Mouse (Mus musculus) midbrain, embryonic 16.5 days (tissue): Measurements from ENCODE around the gene Lrwd1. TPM values are rescaled to one million over a fixed set of nuclear protein-coding genes. Genes with fewer than 3 reads are reported as not detected.
A peak's percentile ranks its signal among the peaks of the same experiment; 100 is the strongest.

ENCODE experiments used
- ATAC-seq: fragments of 200-750 bp; cut with Nextera tagmentation; 2 replicates; pipeline ENCODE4 v1.8.0; 2017; ENCODE audit warnings: moderate TSS enrichment
- H3K27ac ChIP-seq: fragments of 300-500 bp; sonication (generic); 2 replicates; pipeline ENCODE4 v1.5.1; 2014; ENCODE audit warnings: mild to moderate bottlenecking, low read length, mixed read lengths
- H3K27me3 ChIP-seq: fragments of 300-500 bp; sonication (generic); 2 replicates; pipeline ENCODE4 v1.6.1; 2014; ENCODE audit warnings: low read depth, low read length, mixed read lengths; ENCODE audit not compliant: control insufficient read depth, insufficient read depth
- H3K36me3 ChIP-seq: fragments of 300-500 bp; sonication (generic); 2 replicates; pipeline ENCODE4 v1.6.1; 2014; ENCODE audit warnings: mild to moderate bottlenecking, low read length, moderate library complexity, mixed read lengths; ENCODE audit not compliant: control insufficient read depth, insufficient read depth
- H3K4me1 ChIP-seq: fragments of 300-500 bp; sonication (generic); 2 replicates; pipeline ENCODE4 v1.6.1; 2014; ENCODE audit warnings: mild to moderate bottlenecking, low read length, mixed read lengths; ENCODE audit not compliant: control insufficient read depth, insufficient read depth
- H3K4me2 ChIP-seq: fragments of 300-500 bp; sonication (generic); 2 replicates; pipeline ENCODE4 v1.6.1; 2014; ENCODE audit warnings: mild to moderate bottlenecking, low read length, mixed read lengths
- H3K4me3 ChIP-seq: fragments of 300-500 bp; sonication (generic); 2 replicates; pipeline ENCODE4 v1.5.1; 2014; ENCODE audit warnings: low read depth, mild to moderate bottlenecking, low read length, moderate library complexity, mixed read lengths
- H3K9ac ChIP-seq: fragments of 300-500 bp; sonication (generic); 2 replicates; pipeline ENCODE4 v1.6.1; 2014; ENCODE audit warnings: low read depth, low read length, mixed read lengths
- H3K9me3 ChIP-seq: fragments of 300-500 bp; sonication (generic); replicated peaks from 2 replicates; pipeline ENCODE4 v1.6.1; 2014; ENCODE audit warnings: mild to moderate bottlenecking, low read length, mixed read lengths; ENCODE audit not compliant: control insufficient read depth, poor library complexity, severe bottlenecking
- WGBS: fragments of 180-500 bp; shearing (Covaris S2); extraction: QIAGEN DNeasy Blood & Tissue Kit; methylation state at CpG from one replicate; pipeline ENCODE4 v1.1.7; 2014; 5-methylcytosine and 5-hydroxymethylcytosine counted together
- polyA plus RNA-seq: library from polyadenylated mRNA; unstranded; fragments of >200 nt; fragmentation: Nextera tagmentation; extraction: Ambion mirVana; gene quantifications from 2 replicates; pipeline ENCODE4 v1.2.1, GENCODE M21; 2015

The Lrwd1 gene
- polyA plus RNA-seq, 1 experiment from 2014 or later = 27.1 TPM

DNA sequence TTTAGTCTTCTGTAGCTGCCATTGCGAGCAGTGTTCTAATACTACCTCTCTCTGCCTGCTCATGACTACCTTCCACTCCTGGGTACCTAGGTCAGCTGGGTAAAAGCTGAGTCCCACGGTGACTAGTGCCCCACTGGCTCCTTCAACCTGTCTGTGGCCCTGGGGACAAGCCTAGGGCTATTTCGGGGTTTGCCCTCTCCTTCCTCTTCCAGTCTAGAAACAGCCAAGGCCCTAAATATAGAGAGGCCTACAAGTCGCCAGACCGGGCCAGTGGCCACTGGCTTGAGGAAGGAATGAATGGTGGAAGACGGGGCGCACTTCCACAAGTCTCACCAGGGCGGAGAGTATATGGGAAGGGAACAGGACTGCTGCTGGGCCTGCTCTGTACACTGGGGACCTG is 49.6 kb downstream of the Lrwd1 start:
- H3K4me2 ChIP-seq = no peak overlapping the region
- H3K9me3 ChIP-seq = no peaks in the 10 kb centered on the region
- ATAC-seq = no peak
- no peak overlapping the region for H3K4me3 ChIP-seq
- WGBS = 95% methylated on average over 8 of the region's 8 CpGs
- H3K36me3 ChIP-seq = no peaks in the 10 kb centered on the region
- H3K4me1 ChIP-seq = peaks cover 20% of the 10 kb centered on the region
- no peaks in the 10 kb centered on the region for H3K27me3 ChIP-seq
- H3K9ac ChIP-seq = no peak overlapping the region
- H3K27ac ChIP-seq = no peak overlapping the region

DNA sequence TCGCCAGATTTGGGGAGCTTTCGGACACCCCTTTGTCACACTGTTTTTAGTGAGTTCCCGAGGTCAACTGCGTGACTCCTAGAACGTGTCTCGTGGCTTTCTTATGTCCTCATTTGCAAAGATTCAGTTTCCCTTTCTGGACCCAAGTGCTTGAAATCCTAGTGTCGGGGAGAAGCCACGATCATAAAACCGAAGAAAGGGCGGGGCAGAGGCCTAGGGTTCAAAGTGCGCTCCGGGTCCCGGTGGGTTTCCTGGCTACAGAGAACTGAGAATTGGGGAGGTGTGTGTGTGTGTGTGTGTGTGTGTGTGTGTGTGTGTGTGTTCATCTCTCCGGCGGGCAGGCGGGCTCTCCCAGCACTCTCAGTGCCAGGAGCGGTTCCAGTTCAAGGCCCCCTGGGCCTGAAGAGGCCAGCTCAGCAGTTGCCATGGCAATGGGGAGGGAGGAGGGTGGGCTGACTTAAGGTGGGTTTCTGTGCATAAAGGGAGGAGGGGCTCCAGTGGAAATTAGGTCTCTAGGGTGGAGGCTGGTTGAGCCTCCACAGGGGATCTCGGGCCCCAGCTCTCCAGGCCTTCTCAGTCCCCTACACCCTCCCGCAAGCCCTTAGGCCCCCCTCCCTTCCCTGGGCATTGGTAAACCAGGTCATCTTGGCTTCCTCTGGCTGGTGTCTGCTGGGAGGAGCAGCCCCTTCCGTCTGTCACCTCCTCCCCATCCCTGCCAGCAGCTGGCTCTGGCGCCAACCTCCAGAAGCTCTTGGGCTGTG is 50.8 kb downstream of the Lrwd1 start:
- peak overlapping the region; percentile 66 for H3K9ac ChIP-seq
- H3K9me3 ChIP-seq = no peaks in the 10 kb centered on the region
- H3K27me3 ChIP-seq = no peaks in the 10 kb centered on the region
- 6% methylated on average over 17 of the region's 21 CpGs for WGBS
- peak overlapping the region; percentile 56 for H3K4me3 ChIP-seq
- H3K27ac ChIP-seq = peak overlapping the region; percentile 69
- H3K4me1 ChIP-seq = peaks cover 20% of the 10 kb centered on the region
- peak; percentile 41 for ATAC-seq
- H3K36me3 ChIP-seq = no peaks in the 10 kb centered on the region
- peak overlapping the region; percentile 69 for H3K4me2 ChIP-seq

DNA sequence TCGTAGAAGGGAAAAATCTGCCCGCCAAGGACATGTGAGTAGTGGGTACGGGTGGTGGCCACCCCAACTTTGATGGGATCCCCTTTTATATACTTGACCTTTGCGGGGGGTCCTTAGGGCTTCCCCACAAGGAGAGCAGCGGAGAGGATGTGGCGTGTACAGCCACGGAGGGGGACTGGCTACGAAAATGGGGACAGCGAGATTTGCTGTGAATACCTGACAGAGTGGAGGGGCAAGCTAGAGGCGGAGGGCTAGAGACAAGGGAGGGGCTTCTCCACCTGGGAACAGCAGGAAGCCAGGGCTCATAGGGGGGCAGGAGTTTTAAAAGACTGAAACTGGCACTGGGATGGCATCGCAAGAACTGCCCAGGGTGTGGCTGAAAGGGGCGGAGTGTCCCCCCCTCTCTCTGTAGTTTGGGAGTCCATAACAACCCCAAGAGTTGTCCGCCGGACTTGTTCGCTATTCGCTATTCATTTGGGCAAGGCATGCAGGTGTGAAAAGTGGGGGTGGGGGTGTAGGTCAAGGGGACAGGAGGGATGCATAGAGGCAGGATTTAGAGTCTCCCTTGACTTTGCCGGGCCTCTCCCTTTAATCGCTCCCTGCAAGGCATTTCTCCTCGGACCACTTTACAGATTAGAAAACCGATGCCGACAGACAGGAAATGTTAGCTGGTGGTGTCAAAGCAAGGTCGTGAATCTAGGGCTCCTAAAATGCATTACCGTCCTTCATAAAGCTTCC is 51.6 kb downstream of the Lrwd1 start:
- Histone ChIP-seq H3K9ac (peak overlapping the region; percentile 66), H3K27ac (peak overlapping the region; percentile 44), H3K4me2 (peak overlapping the region; percentile 69), H3K36me3 (no peaks in the 10 kb centered on the region), H3K4me3 (peak overlapping the region; percentile 56), H3K4me1 (peaks cover 20% of the 10 kb centered on the region), H3K27me3 (no peaks in the 10 kb centered on the region), H3K9me3 (no peaks in the 10 kb centered on the region)
- WGBS = 1% methylated on average over 23 of the region's 23 CpGs
- ATAC-seq = peak; percentile 66

DNA sequence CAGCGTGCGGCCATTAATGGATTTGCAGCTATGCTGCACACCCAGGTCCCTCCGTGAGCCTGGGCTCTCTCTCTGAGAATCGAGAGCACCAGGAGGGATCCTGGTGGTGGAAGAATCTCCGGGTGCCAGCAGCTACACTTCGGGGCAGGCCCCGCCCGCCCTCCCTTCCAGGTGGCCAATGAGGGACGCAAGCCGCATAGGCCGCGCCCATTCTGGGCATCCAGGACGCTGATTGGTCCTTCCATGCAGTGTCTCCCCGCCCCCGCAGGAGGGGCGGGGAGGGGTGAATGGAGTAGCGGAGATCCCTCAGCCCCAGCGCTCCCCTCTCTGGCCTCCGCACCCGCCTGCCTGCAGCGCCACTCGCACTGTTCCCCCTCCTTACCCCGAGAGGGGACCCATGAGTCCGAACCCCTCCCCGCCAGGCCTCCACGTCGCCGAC is 52.2 kb downstream of the Lrwd1 start, which contains the start of gene Rasa4:
Gene Rasa4, plus strand, starts transcription at position 248 of the 439 bp plus-strand sequence.
- no peaks in the 10 kb centered on the region for H3K27me3 ChIP-seq
- WGBS = 0% methylated on average over 24 of the region's 28 CpGs
- H3K4me1 ChIP-seq = peaks cover 20% of the 10 kb centered on the region
- peak; percentile 95 for ATAC-seq
- no peaks in the 10 kb centered on the region for H3K9me3 ChIP-seq
- peak within 1 kb of the TSS; percentile 69 for H3K4me2 ChIP-seq
- no peaks in the 10 kb centered on the region for H3K36me3 ChIP-seq
- H3K4me3 ChIP-seq = peak within 1 kb of the TSS; percentile 56
- peak within 1 kb of the TSS; percentile 44 for H3K27ac ChIP-seq
- H3K9ac ChIP-seq = peak within 1 kb of the TSS; percentile 66

DNA sequence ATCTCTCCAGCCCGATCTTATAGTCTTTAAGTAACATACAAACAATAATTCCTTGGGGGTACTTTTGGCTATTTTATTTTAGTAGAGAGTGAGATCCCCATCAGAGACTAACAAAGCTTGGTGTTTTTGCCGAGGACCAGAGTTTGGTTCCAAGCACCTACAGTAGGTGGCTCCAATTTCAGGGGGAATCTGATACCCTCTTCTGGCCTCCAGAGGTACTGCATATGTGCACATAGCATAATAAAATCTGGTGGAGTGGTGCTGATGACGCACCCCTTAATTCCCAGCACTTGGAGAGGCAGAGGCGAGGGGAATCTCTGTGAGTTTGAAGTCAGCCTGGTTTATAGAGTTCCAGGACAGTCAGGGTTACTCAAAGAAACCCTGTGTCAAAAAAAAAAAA is 53.5 kb downstream of the Lrwd1 start:
- Histone ChIP-seq H3K4me3 (no peak overlapping the region), H3K9ac (no peak overlapping the region), H3K4me1 (peaks cover 20% of the 10 kb centered on the region), H3K27me3 (no peaks in the 10 kb centered on the region), H3K4me2 (no peak overlapping the region), H3K36me3 (no peaks in the 10 kb centered on the region), H3K27ac (no peak overlapping the region), H3K9me3 (no peaks in the 10 kb centered on the region)
- 76% methylated on average over 4 of the region's 4 CpGs for WGBS
- ATAC-seq = no peak

DNA sequence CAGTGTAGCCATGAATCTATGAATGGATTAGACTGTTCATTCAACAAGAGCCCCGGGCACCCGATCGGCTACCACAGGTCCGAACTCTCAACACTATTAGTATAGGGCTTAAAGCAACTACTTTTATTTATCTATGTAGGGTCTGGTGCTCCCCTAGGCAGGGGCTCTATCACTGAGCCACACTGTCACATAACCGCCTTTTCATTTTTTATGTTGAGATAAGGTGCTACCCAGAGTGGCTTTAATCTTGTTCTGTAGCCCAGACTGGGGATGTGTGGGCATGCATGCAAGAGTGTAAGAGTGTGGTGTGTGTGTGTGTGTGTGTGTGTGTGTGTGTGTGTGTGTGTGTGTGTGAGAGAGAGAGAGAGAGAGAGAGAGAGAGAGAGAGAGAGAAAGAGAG is 57.7 kb downstream of the Lrwd1 start:
- no peak overlapping the region for H3K27ac ChIP-seq
- H3K9ac ChIP-seq = no peak overlapping the region
- H3K9me3 ChIP-seq = no peaks in the 10 kb centered on the region
- ATAC-seq = no peak
- H3K27me3 ChIP-seq = no peaks in the 10 kb centered on the region
- no peaks in the 10 kb centered on the region for H3K36me3 ChIP-seq
- no peak overlapping the region for H3K4me2 ChIP-seq
- H3K4me1 ChIP-seq = no peaks in the 10 kb centered on the region; the same call in 1 of the 2 replicates
- 93% methylated on average over 5 of the region's 5 CpGs for WGBS
- no peak overlapping the region for H3K4me3 ChIP-seq

DNA sequence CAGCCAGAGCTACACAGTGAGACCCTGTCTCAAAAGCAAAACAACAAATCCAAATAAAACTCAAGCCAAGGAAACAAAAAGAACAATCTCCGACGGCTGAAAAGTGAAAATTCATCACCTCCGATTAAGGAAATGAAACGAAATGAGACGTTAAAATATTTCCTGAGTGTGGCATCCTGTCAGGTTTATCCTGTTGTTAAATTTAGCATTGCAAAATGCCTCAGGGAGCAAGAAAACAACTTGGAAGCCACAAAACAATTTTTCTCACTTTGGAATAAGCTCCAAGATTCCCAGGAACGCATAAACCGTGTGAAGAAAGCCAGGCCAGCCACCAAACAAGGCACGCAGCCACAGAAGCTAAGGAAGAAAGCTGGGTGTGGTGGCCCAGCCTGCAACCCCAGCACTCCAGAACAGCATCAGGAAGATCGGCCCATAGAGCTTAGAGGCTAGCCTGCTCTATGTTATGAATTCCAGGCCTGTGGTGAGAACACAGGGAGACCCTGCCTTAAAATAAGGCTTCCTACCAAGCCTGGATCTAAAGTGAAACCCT is 58.8 kb downstream of the Lrwd1 start:
- H3K36me3 ChIP-seq = no peaks in the 10 kb centered on the region
- H3K4me3 ChIP-seq = no peak overlapping the region
- H3K9me3 ChIP-seq = no peaks in the 10 kb centered on the region
- ATAC-seq = no peak
- no peaks in the 10 kb centered on the region for H3K4me1 ChIP-seq
- no peak overlapping the region for H3K27ac ChIP-seq
- 89% methylated on average over 9 of the region's 9 CpGs for WGBS
- H3K9ac ChIP-seq = no peak overlapping the region
- no peaks in the 10 kb centered on the region for H3K27me3 ChIP-seq
- H3K4me2 ChIP-seq = no peak overlapping the region

DNA sequence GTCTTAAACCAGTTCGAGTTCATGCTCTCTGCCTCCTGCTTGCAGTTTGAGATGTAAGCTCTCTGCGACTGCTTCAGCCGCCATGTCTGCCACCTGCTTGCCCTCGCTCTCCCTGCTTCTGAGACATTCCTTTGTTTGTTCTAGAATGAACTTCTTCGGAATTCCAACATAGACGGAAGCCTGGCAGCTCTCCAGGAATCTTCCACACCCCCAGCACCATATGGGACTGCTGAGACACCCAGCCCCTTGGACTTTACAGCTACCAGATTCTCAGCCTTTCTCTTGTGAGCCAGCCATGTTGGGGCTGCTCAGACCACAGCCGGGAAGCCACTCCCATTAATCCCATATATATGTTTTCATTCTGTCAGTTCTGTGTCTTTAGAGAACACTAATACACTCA is 59.6 kb downstream of the Lrwd1 start:
- Histone ChIP-seq H3K9me3 (no peaks in the 10 kb centered on the region), H3K36me3 (no peaks in the 10 kb centered on the region), H3K4me1 (no peaks in the 10 kb centered on the region), H3K4me3 (no peak overlapping the region), H3K27me3 (no peaks in the 10 kb centered on the region), H3K4me2 (no peak overlapping the region), H3K27ac (no peak overlapping the region), H3K9ac (no peak overlapping the region)
- ATAC-seq = no peak
- WGBS = 56% methylated on average over 7 of the region's 7 CpGs

DNA sequence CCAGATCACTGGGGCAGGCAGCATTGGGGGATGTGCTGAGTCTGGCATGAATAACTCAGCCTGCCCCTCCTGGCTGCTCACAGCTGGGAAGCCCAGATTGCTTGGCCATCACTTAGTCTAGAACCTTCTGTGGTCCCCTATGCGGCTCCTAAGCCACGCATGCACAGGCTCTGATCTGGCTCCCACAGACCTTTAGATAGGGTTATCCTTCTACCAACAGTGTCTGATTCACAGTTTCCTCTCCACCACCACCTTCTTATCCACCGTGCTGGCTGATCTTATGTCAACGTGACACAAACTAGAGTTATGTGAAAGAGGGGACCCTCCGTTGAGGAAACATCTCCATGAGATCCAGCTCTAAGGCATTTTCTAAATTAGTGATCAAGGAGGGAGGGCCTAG is 60.8 kb downstream of the Lrwd1 start:
- no peak for ATAC-seq
- Histone ChIP-seq H3K4me3 (no peak overlapping the region), H3K27ac (no peak overlapping the region), H3K36me3 (no peaks in the 10 kb centered on the region), H3K9me3 (no peaks in the 10 kb centered on the region), H3K9ac (no peak overlapping the region), H3K4me2 (no peak overlapping the region), H3K4me1 (no peaks in the 10 kb centered on the region), H3K27me3 (no peaks in the 10 kb centered on the region)
- 90% methylated on average over 5 of the region's 5 CpGs for WGBS
